Mouse (Mus musculus) ES-Bruce4 (cell line): Measurements from ENCODE around the gene Cd70.

Experiments used
- CTCF ChIP-seq: IDR thresholded peaks from one replicate; pipeline ENCODE4 v1.8.1; 2011; ENCODE audit warnings: low read depth, low read length
- POLR2A ChIP-seq: IDR thresholded peaks from one replicate; pipeline ENCODE4 v1.8.1; 2011; ENCODE audit warnings: low read length; ENCODE audit not compliant: insufficient read depth

DNA sequence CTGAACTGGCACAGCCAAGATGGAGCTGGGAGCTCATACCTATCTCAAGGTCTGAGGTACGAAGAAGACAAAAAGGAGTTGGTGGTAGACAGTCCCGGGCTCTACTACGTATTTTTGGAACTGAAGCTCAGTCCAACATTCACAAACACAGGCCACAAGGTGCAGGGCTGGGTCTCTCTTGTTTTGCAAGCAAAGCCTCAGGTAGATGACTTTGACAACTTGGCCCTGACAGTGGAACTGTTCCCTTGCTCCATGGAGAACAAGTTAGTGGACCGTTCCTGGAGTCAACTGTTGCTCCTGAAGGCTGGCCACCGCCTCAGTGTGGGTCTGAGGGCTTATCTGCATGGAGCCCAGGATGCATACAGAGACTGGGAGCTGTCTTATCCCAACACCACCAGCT, 42.5 kb downstream of the Cd70 start:
- TF ChIP-seq CTCF (no peak), POLR2A (no peak)
